Mouse (Mus musculus) hindbrain, embryonic 10.5 days (tissue): ENCODE measurements at regions not wholly inside any gene's neighbourhood (a gene's known extent, or its start where the extent isn't known, plus 50 kb on each side); places are given as distances from the start of the nearest gene placed in this dataset.
A peak's percentile ranks its signal among the peaks of the same experiment; 100 is the strongest.

Source experiments
- DNase-seq: peaks from one replicate; pipeline ENCODE4 v3.0.0-alpha.2; 2017; ENCODE audit warnings: low spot score
- H3K27ac ChIP-seq: fragments of 300-500 bp; sonication (generic); 2 replicates; pipeline ENCODE4 v1.5.1; 2016; ENCODE audit warnings: mild to moderate bottlenecking, moderate library complexity
- H3K27me3 ChIP-seq: fragments of 300-500 bp; sonication (generic); 2 replicates; pipeline ENCODE4 v1.6.1; 2016; ENCODE audit warnings: mild to moderate bottlenecking; ENCODE audit not compliant: poor library complexity, insufficient read depth, severe bottlenecking
- H3K36me3 ChIP-seq: fragments of 300-500 bp; sonication (generic); 2 replicates; pipeline ENCODE4 v1.6.1; 2016; ENCODE audit warnings: mild to moderate bottlenecking, moderate library complexity
- H3K4me1 ChIP-seq: fragments of 300-500 bp; sonication (generic); replicated peaks from 2 replicates; pipeline ENCODE4 v1.6.1; 2016; ENCODE audit warnings: mild to moderate bottlenecking
- H3K4me3 ChIP-seq: fragments of 300-500 bp; sonication (generic); 2 replicates; pipeline ENCODE4 v1.5.1; 2016; ENCODE audit warnings: mild to moderate bottlenecking, moderate library complexity
- H3K9me3 ChIP-seq: fragments of 300-500 bp; sonication (generic); 2 replicates; pipeline ENCODE4 v1.6.1; 2016; ENCODE audit warnings: mild to moderate bottlenecking, moderate library complexity
- WGBS: fragments of 180-500 bp; shearing (Covaris S2); methylation state at CpG from one replicate; pipeline ENCODE4 v1.1.7; 2016; 5-methylcytosine and 5-hydroxymethylcytosine counted together

DNA sequence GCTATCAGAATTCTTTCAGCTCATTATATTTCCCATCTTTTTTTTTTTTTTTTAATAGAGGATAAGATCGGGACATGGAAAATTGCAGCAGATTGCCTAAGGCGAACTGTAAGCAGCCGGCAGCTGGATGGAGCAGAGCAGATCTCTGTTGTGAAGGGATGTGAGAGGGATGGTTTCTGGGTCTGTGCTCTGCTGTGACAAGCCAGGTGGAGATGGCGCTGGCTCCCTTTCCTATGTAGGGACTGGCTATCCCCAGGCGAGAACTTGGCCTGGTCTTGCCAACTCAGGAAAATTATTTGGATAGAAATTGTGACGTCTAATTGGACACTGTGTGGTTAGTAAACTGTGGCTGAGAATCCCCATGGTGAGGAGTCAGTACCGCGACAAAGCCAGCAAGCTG lies 161.3 kb upstream of the Npvf start:
- Histone ChIP-seq H3K9me3 (no peaks in the 10 kb centered on the region), H3K4me3 (no peak overlapping the region), H3K4me1 (peaks cover 60% of the 10 kb centered on the region), H3K27ac (peak overlapping the region; percentile 66), H3K27me3 (no peaks in the 10 kb centered on the region), H3K36me3 (no peaks in the 10 kb centered on the region)
- DNase-seq: no peak
- 85% methylated on average over 8 of the region's 8 CpGs for WGBS

- Histone ChIP-seq H3K4me3 (no peak overlapping the region), H3K4me1 (peaks cover 69% of the 10 kb centered on the region), H3K9me3 (no peaks in the 10 kb centered on the region), H3K27ac (peak overlapping the region; percentile 56; the same call in 1 of the 2 replicates), H3K27me3 (no peaks in the 10 kb centered on the region), H3K36me3 (no peaks in the 10 kb centered on the region)
- 77% methylated on average over 10 of the region's 10 CpGs for WGBS
- no peak for DNase-seq
Measured at GRCm38 (mm10) chr6:50817430-50817829, 163.2 kb upstream of the Npvf start.

- Histone ChIP-seq H3K27me3 (no peaks in the 10 kb centered on the region), H3K4me3 (no peak overlapping the region), H3K4me1 (peaks cover 70% of the 10 kb centered on the region), H3K36me3 (no peaks in the 10 kb centered on the region), H3K27ac (peak overlapping the region; percentile 76), H3K9me3 (no peaks in the 10 kb centered on the region)
- WGBS: 94% methylated on average over 5 of the region's 5 CpGs
- DNase-seq: no peak
Measured at GRCm38 (mm10) chr6:50818433-50818832, 164.2 kb upstream of the Npvf start.

DNA sequence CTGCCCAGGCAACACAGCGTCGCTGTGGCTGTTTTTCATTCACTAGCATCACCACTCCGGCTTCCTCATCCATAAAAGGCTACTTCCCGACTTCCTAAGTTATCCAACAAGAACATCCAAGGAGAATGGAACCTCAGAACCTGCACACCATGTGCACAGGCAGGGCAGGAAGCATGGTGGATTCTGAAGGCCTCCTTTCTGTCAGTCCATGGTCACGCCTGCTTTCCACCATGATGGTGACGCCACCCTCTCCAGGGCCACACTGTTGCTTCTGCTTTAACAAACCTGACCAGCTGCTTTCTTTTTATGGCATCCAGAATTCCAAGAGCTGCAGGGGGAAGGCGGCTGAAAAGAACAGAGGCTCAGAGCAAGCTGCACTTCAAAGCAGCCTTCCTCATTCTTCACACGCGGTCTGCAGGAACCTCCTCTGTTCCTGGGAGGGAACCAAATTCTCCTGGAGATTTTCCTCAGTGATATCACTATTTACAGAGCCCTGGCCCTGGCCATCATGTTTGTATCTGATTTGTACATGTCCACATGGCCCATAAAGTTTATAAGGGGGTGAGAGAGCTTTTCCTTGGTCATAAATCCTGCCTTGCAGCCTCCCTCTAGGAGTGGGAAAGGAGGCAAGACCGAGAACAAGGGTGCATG lies 164.8 kb upstream of the Npvf start:
- H3K4me1 ChIP-seq: peaks cover 74% of the 10 kb centered on the region
- no peak overlapping the region for H3K4me3 ChIP-seq

GRCm38 (mm10) chr6:50821401-50822235 lies 167.4 kb upstream of the Npvf start:
- H3K27ac ChIP-seq: peak overlapping the region; percentile 86
- peak overlapping the region; percentile 23; the same call in 1 of the 2 replicates for H3K4me3 ChIP-seq
- H3K27me3 ChIP-seq: 0 out of 2 replicates have a peak, but pooled peaks cover 5% of the 10 kb centered on the region
- peak; percentile 69 for DNase-seq
- H3K9me3 ChIP-seq: no peaks in the 10 kb centered on the region
- H3K36me3 ChIP-seq: no peaks in the 10 kb centered on the region
- WGBS: 40% methylated on average over 12 of the region's 12 CpGs
- peaks cover 75% of the 10 kb centered on the region for H3K4me1 ChIP-seq

More for the DNA sequence above, 164.8 kb upstream of the Npvf start:
- whole genome bisulfite sequencing: 65% methylated on average over 10 of the region's 10 CpGs
- Histone ChIP-seq H3K27me3 (no peaks in the 10 kb centered on the region), H3K36me3 (no peaks in the 10 kb centered on the region), H3K9me3 (no peaks in the 10 kb centered on the region), H3K27ac (peak overlapping the region; percentile 76)
- DNase-seq: no peak

DNA sequence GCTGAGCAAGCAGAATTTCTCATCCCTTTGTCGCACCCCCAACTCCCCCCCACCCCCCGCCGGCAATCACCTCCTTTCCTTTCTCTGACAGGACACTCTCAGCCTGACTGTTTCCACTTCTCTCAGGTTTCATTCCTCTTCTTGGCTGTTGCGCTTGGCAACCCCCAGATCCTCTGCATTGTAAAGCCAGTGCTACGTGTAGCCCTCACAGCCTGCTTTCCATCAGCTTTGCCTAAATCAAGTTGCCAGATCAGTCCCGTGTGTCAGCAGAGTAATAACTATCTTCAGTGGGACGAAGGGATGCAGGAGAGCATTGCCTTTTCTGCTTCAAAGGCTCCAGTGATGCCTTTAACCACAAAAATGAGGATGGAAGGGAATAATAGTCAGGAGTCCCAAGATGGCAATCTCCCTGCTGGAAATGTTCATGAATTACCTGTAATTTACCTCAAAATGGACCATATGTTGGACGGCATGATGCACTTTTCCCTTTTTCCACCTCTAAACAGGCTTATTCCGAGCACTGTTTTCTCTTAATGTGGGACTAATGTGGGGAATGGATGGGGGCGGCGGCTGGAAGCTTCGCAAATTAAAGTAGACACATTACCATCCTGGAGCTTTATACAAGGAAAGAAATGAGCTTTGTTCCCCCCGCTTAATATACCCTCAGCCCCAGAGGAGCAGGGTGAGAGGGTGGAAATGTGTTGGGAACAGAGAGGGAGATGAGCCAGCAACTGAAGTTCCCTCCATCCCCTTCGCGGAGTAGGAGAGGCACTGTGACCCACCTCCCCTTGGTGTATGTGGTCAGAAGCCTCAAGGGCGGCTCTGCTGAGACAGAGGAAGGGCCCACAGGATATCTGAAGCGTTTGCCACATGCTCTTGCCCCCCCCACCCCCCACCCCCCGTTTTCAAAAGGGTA lies 168.3 kb upstream of the Npvf start:
- 0 out of 2 replicates have a peak, but pooled peaks cover 5% of the 10 kb centered on the region for H3K27me3 ChIP-seq
- H3K4me3 ChIP-seq: peak overlapping the region; percentile 23
- WGBS: 37% methylated on average over 18 of the region's 18 CpGs
- no peak for DNase-seq
- peaks cover 68% of the 10 kb centered on the region for H3K4me1 ChIP-seq
- peak overlapping the region; percentile 86 for H3K27ac ChIP-seq
- no peaks in the 10 kb centered on the region for H3K9me3 ChIP-seq
- H3K36me3 ChIP-seq: no peaks in the 10 kb centered on the region

DNA sequence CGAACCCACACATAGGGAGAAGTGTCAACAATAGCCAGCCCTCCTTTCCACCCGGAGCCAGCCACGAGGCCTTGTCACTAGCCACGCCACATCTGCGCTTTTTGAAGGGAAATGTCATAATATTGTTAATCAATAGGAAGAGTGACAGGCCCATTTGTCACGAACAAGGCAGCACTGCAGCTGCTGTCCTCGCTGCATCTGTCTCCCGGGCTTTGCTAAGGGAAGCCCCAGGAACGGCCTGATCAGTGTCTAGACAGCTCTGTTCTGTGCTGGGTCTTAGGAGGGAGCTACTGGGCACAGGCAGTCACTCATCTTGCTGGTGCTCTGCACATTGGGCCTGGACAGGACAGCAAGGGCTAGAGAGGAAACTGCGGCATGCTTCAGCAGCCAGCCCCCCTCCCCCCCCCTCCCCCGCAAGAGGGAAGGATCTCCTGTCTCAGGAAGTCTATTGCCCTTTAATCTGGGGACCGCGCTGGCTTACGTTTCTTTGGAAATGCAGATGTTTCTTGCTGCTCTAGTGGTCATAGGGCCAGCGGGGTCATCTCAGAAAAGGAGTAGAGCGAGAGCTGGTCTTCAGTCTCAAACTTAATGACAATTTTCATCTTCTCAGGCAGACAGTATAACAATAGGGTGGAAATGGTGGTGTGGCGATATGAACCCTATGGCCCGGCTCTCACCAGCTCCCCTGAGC lies 169.1 kb upstream of the Npvf start:
- Histone ChIP-seq H3K4me1 (peaks cover 66% of the 10 kb centered on the region), H3K27me3 (0 out of 2 replicates have a peak, but pooled peaks cover 5% of the 10 kb centered on the region), H3K4me3 (peak overlapping the region; percentile 23), H3K27ac (peak overlapping the region; percentile 86), H3K36me3 (no peaks in the 10 kb centered on the region), H3K9me3 (0 out of 2 replicates have a peak, but pooled peaks cover 7% of the 10 kb centered on the region)
- 5% methylated on average over 18 of the region's 18 CpGs for whole genome bisulfite sequencing
- peak; percentile 75 for DNase-seq

DNA sequence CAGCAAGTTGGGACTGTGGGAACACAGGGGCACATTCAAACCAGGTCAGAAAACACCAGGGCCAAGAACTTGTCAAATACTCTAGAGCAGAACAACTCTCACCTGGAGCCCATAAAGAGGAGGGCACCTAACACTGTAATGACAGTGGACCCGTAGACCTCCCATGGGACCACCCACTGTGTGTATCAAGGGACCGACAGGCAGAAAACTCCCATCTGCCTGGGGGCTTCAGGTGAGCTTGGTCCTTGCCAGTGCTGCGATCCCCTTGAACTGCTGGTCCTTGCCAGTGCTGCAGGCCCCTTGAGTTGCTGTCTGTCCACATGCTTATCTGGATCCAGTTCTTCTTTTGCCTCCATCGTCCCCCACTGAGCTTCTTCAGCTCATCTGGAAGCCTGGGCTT lies 170.2 kb upstream of the Npvf start:
- 66% methylated on average over 4 of the region's 4 CpGs for WGBS
- Histone ChIP-seq H3K9me3 (0 out of 2 replicates have a peak, but pooled peaks cover 7% of the 10 kb centered on the region), H3K27ac (peak overlapping the region; percentile 86)

GRCm38 (mm10) chr6:50831725-50832124 lies 177.5 kb upstream of the Npvf start:
- no peaks in the 10 kb centered on the region for H3K36me3 ChIP-seq
- H3K27me3 ChIP-seq: no peaks in the 10 kb centered on the region
- no peak for DNase-seq
- H3K4me1 ChIP-seq: no peaks in the 10 kb centered on the region
- WGBS: 72% methylated on average over 5 of the region's 5 CpGs
- no peak overlapping the region for H3K27ac ChIP-seq
- H3K4me3 ChIP-seq: no peak overlapping the region
- 0 out of 2 replicates have a peak, but pooled peaks cover 7% of the 10 kb centered on the region for H3K9me3 ChIP-seq

More for the DNA sequence above, 170.2 kb upstream of the Npvf start:
- Histone ChIP-seq H3K27me3 (0 out of 2 replicates have a peak, but pooled peaks cover 5% of the 10 kb centered on the region), H3K36me3 (no peaks in the 10 kb centered on the region), H3K4me1 (peaks cover 56% of the 10 kb centered on the region), H3K4me3 (no peak overlapping the region)
- DNase-seq: no peak

- Histone ChIP-seq H3K27ac (no peak overlapping the region), H3K9me3 (no peaks in the 10 kb centered on the region), H3K36me3 (no peaks in the 10 kb centered on the region), H3K27me3 (no peaks in the 10 kb centered on the region), H3K4me3 (no peak overlapping the region), H3K4me1 (no peaks in the 10 kb centered on the region)
- WGBS: 88% methylated on average over 6 of the region's 6 CpGs
- no peak for DNase-seq
Measured at GRCm38 (mm10) chr6:50835997-50836625, 181.9 kb upstream of the Npvf start.

DNA sequence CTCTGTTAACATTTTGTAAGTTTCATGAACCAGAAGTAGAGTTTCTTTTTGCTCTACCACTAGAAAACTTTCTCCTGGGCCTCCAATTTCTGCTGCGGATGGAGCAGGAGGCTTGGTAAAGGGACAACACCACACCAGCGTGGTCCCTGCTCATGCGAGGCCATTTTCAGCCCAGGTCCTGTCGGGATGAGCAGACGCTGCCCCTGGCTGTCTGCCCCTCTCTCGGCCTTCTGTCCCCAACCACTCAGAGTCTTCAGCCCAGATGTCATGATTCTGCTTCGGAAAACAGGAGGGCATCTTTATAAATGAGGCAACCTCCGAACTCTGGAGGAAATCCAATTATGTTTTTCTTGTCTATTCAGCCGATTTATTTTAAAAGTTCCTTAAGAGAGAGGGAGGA lies 186.6 kb upstream of the Npvf start:
- H3K27me3 ChIP-seq: no peaks in the 10 kb centered on the region
- no peak overlapping the region for H3K4me3 ChIP-seq
- DNase-seq: no peak
- no peaks in the 10 kb centered on the region for H3K9me3 ChIP-seq
- no peaks in the 10 kb centered on the region for H3K36me3 ChIP-seq
- WGBS: 76% methylated on average over 9 of the region's 9 CpGs
- H3K27ac ChIP-seq: no peak overlapping the region
- H3K4me1 ChIP-seq: no peaks in the 10 kb centered on the region
